Mouse (Mus musculus) T-helper 17 cell (primary cell): Measurements from ENCODE around the gene Arl6ip5.

Experiments
- in situ Hi-C, 2 experiments: fragments of 300-600 bp; cut with MboI, MseI; formaldehyde crosslinking; loops; 1 replicate in 1 of 2; 2 replicates in 1 of 2; pipeline ENCODE4 v1.15.1; 2025; ENCODE audit warnings: high pct_unique_total_duplicates in 2 of 2

Gene Arl6ip5

DNA sequence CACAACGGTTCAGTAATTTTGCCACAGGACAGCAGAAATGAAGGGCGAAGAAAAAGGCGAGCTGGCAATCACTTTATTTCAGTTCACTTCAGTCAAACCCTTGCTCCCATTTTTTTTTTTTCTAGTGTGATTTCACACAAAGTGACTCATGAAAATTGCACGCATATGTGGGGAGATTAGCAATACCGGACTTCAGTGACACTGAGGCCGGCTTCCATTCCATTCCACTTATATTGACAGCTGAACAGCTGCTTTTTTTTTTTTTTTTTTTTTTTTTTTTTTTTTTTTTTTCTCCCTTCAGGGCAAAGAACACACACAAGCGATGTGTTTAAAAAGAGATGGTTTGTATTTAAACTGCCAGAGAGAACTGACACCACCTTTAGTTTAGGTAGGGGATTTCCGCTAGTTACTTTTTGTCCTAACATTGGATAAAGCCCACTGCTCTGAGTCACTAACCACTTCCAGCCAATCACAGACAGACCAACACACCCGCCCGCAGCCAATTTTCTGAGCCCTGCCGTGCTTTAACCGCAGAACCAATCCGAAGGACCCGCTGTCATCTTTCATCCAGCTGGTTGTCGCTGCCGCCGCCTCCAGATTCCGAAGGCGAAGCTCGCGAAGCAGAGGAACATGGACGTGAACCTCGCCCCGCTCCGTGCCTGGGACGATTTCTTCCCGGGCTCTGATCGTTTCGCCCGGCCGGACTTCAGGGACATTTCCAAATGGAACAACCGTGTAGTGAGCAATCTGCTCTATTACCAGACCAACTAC is at the start of gene Arl6ip5:
TSS of gene Arl6ip5 (plus strand) at position 499 of the 771 bp plus-strand sequence.
- in situ Hi-C loops, result loop anchor here in 1 of 2 experiments (5.0 to 25.0 kb wide), 2 partner anchors 102 to 1827 kb away; no protein-coding TSS in a partner anchor

GRCm38 (mm10) chr6:97175716-97176115 is 34.8 kb upstream of the Arl6ip5 start:
- in situ Hi-C loops, result no loop called here

DNA sequence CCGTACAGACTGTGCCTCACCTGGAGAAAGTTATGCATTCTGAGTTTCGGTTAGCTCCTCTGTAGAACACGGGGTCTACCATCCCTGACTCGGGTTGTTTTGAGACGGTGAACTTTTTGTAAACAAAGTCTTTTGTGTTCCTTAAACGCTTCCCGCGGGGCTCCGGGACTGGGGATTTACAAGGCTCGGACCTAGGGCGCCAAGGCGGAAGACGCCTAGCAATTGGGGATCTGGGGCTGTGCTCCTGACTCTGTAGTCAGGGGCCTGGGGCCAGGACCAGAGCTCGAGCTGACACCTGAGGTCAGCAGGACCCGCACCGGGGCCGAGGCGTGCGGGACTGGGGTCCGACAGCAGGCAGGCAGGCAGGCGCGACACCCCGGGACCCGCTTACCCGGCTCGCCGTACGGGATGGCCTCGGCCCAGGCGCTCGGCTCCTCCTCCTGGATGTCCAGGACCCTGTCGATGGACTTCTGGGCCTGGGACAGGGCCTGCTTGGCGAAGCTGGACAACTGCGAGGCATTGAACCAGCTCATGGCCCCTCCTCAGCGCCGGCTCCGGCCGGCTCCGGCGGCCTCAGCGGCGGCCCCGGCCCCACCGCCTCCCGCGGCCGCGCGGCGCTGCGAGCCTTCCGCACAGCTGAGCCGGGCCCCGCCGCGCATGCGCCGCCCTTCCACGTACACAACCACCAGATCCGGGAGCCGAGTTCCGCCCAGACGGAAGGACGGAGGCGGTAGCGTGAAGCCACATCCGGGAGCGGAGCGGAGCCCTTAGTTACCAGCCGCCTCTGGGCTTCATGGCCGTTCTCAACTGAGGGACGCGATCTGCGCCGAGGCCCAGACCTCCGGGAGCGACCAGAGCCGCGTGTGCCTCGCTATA is 31.8 kb upstream of the Arl6ip5 start, which contains the start of gene Tmf1:
TSS of gene Tmf1 (minus strand) at position 632 of the 876 bp plus-strand sequence.
- in situ Hi-C loops, result no loop called here

DNA sequence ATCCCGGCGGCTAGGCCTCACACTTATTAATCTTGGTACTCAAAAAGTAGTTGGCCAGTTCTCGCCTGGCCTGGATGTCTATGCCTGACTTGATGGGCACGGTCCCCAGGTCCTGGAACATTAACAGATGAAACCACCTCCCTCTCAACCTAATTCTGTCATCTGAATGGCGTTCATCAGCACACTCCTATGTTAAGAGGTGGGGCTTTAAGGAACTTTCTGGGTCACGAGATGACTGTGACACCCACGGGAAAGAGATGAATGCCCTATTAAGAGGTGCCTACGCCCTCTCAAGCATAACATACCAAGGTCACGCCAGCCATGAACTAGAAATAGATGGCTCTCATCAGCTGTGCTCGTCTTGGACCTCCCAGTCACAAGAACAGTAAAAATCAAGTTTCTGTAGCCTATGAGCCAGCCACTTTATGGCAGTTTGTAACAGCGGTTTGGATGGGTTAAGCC is 31.1 kb upstream of the Arl6ip5 start:
- in situ Hi-C loops, result no loop called here

GRCm38 (mm10) chr6:97200437-97200836 is 10.1 kb upstream of the Arl6ip5 start:
- in situ Hi-C loops, result loop anchor here in 1 of 2 experiments (5.0 to 25.0 kb wide), 2 partner anchors 38 to 1837 kb away; no protein-coding TSS in a partner anchor

GRCm38 (mm10) chr6:97202477-97202876 is 8.0 kb upstream of the Arl6ip5 start:
- in situ Hi-C loops, result loop anchor here in 1 of 2 experiments (5.0 to 25.0 kb wide), 2 partner anchors 40 to 1835 kb away; no protein-coding TSS in a partner anchor

DNA sequence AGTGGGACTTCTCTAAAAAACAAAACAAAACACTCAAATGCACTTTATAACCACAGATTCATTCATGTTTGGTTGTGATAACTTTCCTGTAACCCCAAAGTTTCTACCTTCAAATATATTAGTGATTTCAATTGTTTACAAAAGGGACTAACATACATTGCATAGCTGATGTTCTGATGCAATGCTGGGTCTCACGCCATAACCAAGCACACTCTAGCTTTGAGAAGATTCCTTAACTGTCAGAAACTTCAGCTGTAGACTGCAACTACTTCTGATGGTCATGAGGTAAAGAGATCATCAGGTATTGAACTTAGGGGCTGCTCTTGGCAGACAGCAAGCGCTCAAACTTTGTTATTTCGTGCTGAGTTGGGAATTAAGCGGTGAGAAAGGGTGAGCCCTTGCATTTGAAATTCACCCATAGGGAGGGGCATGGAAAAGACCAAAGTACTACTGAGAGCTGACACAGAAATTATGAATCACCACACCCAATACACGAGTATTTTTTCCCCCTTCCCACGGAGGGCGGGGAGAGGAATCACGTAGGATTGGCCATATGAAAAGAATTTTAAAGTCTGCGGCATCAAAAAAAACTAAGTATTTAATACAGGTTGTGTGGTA is 6.1 kb upstream of the Arl6ip5 start:
- in situ Hi-C loops, result loop anchor here in 1 of 2 experiments (5.0 to 25.0 kb wide), 2 partner anchors 42 to 1833 kb away; no protein-coding TSS in a partner anchor

- in situ Hi-C loops, result loop anchor here in 1 of 2 experiments (5.0 to 25.0 kb wide), 2 partner anchors 43 to 1832 kb away; no protein-coding TSS in a partner anchor
Observed at GRCm38 (mm10) chr6:97204952-97205351, 5.5 kb upstream of the Arl6ip5 start.

DNA sequence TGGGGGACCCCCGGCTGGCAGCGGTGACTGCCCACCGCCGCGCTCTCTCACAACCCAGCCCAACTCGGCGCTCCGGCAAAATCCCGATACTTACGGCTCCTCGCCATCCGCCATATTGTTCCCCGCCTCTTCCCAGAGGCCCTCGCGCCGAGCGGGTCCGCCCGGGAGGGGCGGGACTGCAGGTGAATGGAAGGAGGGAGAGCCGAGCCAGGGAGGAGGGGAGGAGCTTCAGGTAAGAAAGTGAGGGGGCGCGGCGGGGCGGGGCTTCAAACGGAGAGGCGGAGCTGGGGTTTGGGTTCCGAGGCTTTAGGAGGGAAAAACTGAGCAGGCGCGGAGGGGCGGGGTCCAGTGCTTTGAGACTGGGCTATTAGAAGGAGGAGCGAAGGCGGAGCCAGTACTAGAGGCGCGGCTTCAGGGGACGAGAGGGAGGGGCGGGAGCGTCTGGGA is 5.0 kb upstream of the Arl6ip5 start, which contains the start of gene Uba3:
TSS of gene Uba3 (minus strand) at position 209 of the 447 bp plus-strand sequence.
- in situ Hi-C loops, result loop anchor here in 1 of 2 experiments (25.0 kb wide), 1 partner anchor 1832 kb away; no protein-coding TSS in a partner anchor

GRCm38 (mm10) chr6:97207085-97207484 is 3.4 kb upstream of the Arl6ip5 start:
- in situ Hi-C loops, result loop anchor here in 1 of 2 experiments (25.0 kb wide), 1 partner anchor 1830 kb away; no protein-coding TSS in a partner anchor

DNA sequence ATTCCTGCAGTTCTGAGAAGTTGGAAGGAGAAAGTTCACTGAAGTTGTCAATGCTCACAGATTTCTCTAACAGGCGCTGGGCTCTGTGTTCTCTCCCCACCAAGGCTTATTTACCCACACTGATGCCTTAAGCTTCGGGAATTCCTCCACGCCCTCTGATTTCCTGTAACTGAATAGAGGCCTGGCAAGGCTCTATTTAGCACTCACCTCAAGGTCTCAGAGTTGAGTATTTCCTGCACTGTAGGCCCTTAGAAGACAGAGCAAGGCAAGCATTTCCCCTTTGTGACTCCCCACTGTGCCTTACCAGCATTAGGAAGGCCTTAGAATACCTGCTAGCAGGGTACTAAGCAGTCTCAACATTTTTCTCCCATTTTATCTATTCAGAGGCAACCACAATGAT is 2.1 kb upstream of the Arl6ip5 start:
- in situ Hi-C loops, result loop anchor here in 1 of 2 experiments (25.0 kb wide), 1 partner anchor 1829 kb away; no protein-coding TSS in a partner anchor

DNA sequence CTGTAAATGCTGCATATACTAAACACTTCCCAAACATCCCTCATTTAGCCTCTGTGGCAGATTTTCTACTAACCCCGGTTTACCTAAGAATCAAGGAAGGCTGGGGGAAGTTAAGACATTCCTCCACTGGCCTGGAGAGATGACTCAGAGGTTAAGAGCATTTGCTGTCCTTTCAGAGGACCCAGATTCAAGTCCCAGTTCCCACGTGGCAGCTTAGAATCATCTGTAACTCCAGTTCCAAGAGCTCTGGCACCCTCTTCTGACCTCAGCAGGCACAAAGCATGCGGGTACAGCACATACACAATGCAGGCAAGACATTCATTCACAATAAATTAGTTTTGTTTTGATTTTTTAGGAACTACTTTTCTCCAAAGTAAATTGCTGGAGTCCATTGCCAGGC is 1.3 kb upstream of the Arl6ip5 start:
- in situ Hi-C loops, result loop anchor here in 1 of 2 experiments (25.0 kb wide), 1 partner anchor 1828 kb away; no protein-coding TSS in a partner anchor

DNA sequence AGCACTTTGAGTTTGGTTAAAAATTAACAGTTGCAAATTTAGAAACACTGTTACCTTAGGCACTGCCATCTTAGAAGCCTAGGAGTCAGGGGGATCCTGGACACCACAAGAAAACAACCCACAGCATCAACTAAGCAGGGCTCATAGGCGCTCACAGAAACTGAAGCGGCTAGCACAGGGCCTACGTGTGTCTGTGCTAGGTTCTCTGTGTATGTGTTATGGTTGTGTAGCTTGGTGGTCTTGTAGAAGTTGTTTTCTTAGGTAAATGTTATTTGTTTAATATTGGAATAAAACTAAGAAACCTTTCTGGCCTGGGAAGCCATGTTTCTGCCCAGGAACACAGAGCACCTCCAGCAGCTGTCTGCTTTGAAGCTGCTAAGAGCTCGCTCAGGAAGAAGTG is 738 bp upstream of the Arl6ip5 start:
- in situ Hi-C loops, result loop anchor here in 1 of 2 experiments (5.0 to 25.0 kb wide), 2 partner anchors 103 to 1828 kb away; no protein-coding TSS in a partner anchor

DNA sequence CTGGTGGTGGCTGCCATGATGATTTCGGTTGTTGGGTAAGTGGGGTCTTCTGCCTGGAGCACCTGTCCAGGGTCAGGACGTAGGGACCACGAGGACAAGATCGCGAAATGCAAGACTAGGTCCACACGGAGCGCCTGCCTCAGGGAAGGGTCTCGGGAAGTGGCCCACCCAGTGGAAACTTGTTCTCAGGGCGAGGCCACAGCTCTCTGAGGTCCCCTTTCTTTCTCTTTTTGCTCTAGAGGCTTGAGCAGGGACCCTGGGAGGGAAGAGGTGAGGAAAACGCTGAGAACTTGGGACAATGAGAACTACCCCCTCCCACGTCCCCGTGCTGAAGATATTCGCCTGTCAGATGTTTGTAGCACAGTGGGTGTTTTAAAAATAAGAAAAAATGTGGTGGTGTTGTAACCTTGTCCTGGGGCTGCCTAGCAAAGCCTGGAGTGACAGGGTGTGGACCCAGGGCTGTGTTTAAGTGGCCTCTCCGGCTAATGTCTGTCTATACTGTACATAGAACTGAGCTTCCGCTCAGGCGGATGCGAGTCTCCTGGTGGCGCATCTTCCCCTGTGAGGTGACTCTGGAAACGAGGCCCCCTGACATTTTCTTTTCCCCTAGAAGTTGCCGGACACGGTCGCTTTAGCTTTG is 593 bp downstream of the Arl6ip5 start:
- in situ Hi-C loops, result loop anchor here in 1 of 2 experiments (5.0 to 25.0 kb wide), 2 partner anchors 101 to 1826 kb away; no protein-coding TSS in a partner anchor

- in situ Hi-C loops, result loop anchor here in 1 of 2 experiments (5.0 to 25.0 kb wide), 2 partner anchors 100 to 1825 kb away; no protein-coding TSS in a partner anchor
Observed at GRCm38 (mm10) chr6:97211981-97212380, 1.5 kb downstream of the Arl6ip5 start.

DNA sequence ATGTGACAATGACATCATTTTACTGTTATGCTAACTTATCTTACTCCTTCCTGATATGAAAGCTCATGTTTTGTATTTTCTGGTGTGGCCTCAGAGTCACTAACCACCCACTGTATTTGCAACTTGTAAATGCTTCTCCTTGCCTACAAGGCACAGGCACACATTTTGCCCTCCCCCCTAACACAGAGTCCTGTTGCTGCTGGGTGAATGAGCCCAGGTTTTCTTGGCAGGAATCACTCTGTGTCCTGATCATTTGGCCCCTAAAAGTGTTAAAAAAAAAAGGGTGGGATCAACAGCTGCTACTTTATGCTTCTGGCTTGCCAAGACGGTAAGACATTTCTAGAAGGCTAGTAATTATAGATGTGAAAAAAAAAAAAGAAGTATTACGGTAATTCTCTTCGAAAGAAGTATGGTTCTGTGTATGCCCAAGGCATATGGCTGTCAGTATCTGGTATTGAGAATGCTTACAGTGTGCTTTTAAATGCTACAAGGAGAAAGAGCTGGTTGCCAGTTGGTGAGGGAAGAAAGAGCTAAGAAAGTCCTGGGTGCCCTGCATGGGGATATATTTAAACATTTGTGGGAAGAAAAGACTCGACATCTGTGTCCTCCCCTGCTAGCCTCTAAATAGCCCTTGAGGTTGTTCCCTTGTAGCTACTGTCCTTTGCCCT is 5.8 kb downstream of the Arl6ip5 start:
- in situ Hi-C loops, result loop anchor here (5.0 to 25.0 kb wide), 2 partner anchors 91 to 1821 kb away; no protein-coding TSS in a partner anchor

GRCm38 (mm10) chr6:97220672-97221071 is 10.2 kb downstream of the Arl6ip5 start:
- in situ Hi-C loops, result loop anchor here in 1 of 2 experiments (25.0 kb wide), 1 partner anchor 1817 kb away; no protein-coding TSS in a partner anchor

DNA sequence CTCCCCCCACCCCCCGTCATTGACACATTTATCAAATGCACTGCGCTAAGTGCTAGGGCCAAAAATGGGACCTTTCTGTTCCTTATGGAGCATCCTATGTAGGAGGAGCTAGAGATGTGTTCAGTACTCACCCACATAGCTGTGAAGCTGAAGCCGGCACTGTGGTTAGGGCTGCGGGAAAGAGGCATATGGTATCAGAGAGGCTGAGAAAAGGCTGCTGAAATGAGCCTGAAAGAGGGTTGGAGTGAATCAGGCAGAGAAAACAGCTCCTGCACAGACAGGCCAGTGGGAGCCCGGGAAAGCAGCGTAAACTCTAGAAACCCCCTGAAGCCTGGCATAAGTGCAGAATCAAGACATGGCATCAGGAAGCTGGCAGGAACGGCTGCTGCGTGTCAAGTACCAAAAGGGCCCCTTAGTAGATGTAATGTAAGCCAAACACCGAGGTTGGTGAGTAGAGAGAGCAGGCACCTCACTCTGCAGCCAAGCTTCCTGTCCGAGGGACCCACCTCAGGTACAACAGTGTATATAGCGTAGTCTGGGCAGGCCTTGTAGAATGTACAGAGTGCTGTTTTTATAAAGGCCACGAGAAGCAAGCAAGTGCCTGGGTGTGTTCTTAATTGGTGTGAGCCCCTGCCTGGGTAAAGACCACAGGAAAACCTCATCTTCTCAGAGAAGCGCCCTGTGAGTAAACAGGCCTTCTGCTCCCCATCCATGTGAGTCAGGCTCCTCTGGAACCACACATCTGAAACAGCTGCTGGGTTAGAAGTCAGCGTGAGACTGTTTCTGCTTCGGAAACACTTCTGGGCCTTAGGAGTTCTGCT is 10.9 kb downstream of the Arl6ip5 start:
- in situ Hi-C loops, result loop anchor here in 1 of 2 experiments (25.0 kb wide), 1 partner anchor 1816 kb away; no protein-coding TSS in a partner anchor
